Mouse (Mus musculus) liver, postnatal 0 days (tissue): Measurements from ENCODE around the gene B4gat1. TPM values are rescaled to one million over a fixed set of nuclear protein-coding genes. Genes with fewer than 3 reads are reported as not detected.
"Not testable (repeated sequence)": the region's sequence is repeated elsewhere in the genome, so short reads cannot be mapped to it uniquely, and the experiment has no call there.

Source experiments
- ATAC-seq: fragments of 200-750 bp; cut with Nextera tagmentation; 2 replicates; pipeline ENCODE4 v1.8.0; 2017; ENCODE audit warnings: mild to moderate bottlenecking, moderate library complexity
- DNase-seq: peaks from one replicate; pipeline ENCODE4 v3.0.0-alpha.2; 2016
- H3K27ac ChIP-seq: fragments of 300-500 bp; sonication (generic); 2 replicates; pipeline ENCODE4 v1.5.1; 2014; ENCODE audit warnings: antibody characterized with exemption, moderate library complexity, mild to moderate bottlenecking, low read depth
- H3K27me3 ChIP-seq: fragments of 300-500 bp; sonication (generic); 2 replicates; pipeline ENCODE4 v1.6.1; 2014; ENCODE audit warnings: low read length, control low read depth, mixed read lengths; ENCODE audit not compliant: insufficient read depth
- H3K36me3 ChIP-seq: fragments of 300-500 bp; sonication (generic); replicated peaks from 2 replicates; pipeline ENCODE4 v1.6.1; 2014; ENCODE audit warnings: mild to moderate bottlenecking, control low read depth, low read length, moderate library complexity, mixed read lengths; ENCODE audit not compliant: insufficient read depth
- H3K4me1 ChIP-seq: fragments of 300-500 bp; sonication (generic); 2 replicates; pipeline ENCODE4 v1.6.1; 2014; ENCODE audit warnings: antibody characterized with exemption, mild to moderate bottlenecking, control low read depth; ENCODE audit not compliant: insufficient read depth
- H3K4me2 ChIP-seq: fragments of 300-500 bp; sonication (generic); 2 replicates; pipeline ENCODE4 v1.6.1; 2014; ENCODE audit warnings: low read depth, mild to moderate bottlenecking, low read length, moderate library complexity, mixed read lengths
- H3K4me3 ChIP-seq: fragments of 300-500 bp; sonication (generic); 2 replicates; pipeline ENCODE4 v1.5.1; 2014; ENCODE audit warnings: low read depth, low read length
- H3K9ac ChIP-seq: fragments of 300-500 bp; sonication (generic); replicated peaks from 2 replicates; pipeline ENCODE4 v1.6.1; 2014; ENCODE audit warnings: mild to moderate bottlenecking, moderate library complexity
- H3K9me3 ChIP-seq: fragments of 300-500 bp; sonication (generic); 2 replicates; pipeline ENCODE4 v1.6.1; 2016; ENCODE audit warnings: mild to moderate bottlenecking, control low read depth, low read length, mixed read lengths
- CTCF ChIP-seq: sonication (generic); IDR thresholded peaks from 2 replicates; pipeline ENCODE4 v1.5.1; 2016; ENCODE audit warnings: antibody characterized with exemption, low read depth
- EP300 ChIP-seq: IDR thresholded peaks from 2 replicates; pipeline ENCODE4 v1.6.1; 2016; ENCODE audit warnings: antibody characterized with exemption, low read depth, mild to moderate bottlenecking
- WGBS: fragments of 180-500 bp; shearing (Covaris S2); extraction: QIAGEN DNeasy Blood & Tissue Kit; methylation state at CpG from one replicate; pipeline ENCODE4 v1.1.7; 2014; ENCODE audit not compliant: insufficient replicate concordance; 5-methylcytosine and 5-hydroxymethylcytosine counted together
- polyA plus RNA-seq: library from polyadenylated mRNA; unstranded; fragments of >200 nt; fragmentation: Nextera tagmentation; extraction: Ambion mirVana; gene quantifications from 2 replicates; pipeline ENCODE4 v1.2.1, GENCODE M21; 2015

The B4gat1 gene
- polyA plus RNA-seq, 1 experiment from 2014 or later: 12.4 TPM

DNA sequence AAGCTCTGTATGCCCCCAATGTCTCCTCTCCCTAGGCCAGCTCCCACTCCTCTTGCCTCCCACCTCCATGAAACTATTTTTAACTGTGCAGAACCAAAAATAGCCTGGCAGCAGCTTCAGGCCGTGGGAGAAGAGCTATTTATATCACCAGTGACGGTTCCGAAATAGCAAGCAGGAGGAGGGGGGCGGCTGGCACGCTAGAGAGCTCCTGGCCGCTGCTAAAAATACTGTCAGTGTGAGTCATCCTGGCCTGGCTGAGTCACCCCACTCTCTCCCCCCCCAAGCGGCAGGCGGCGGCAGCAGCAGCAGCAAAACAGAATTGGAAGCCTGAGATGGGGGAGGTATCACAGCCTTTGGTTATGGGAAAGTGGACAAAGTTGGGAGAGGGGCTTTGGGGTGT, 45.7 kb upstream of the B4gat1 start:
- Histone ChIP-seq H3K27ac (no peak overlapping the region), H3K27me3 (peaks cover 37% of the 10 kb centered on the region)

GRCm38 (mm10) chr19:4994043-4994442, 44.6 kb upstream of the B4gat1 start:
- H3K27me3 ChIP-seq: peaks cover 33% of the 10 kb centered on the region
- no peaks in the 10 kb centered on the region for H3K36me3 ChIP-seq
- H3K9me3 ChIP-seq: no peaks in the 10 kb centered on the region
- no peak overlapping the region for H3K4me3 ChIP-seq
- DNase-seq: no peak
- no peak for TF ChIP-seq EP300
- no peak for TF ChIP-seq CTCF
- H3K4me2 ChIP-seq: no peak overlapping the region
- no peak for ATAC-seq
- no peak overlapping the region for H3K27ac ChIP-seq
- H3K9ac ChIP-seq: no peak overlapping the region
- WGBS: 55% methylated on average over 5 of the region's 5 CpGs
- H3K4me1 ChIP-seq: no peaks in the 10 kb centered on the region

More for the DNA sequence above, 45.7 kb upstream of the B4gat1 start:
- Histone ChIP-seq H3K9ac (no peak overlapping the region), H3K4me3 (no peak overlapping the region), H3K9me3 (no peaks in the 10 kb centered on the region), H3K36me3 (no peaks in the 10 kb centered on the region), H3K4me2 (no peak overlapping the region), H3K4me1 (no peaks in the 10 kb centered on the region)
- ATAC-seq (peak; percentile 31; the same call in 1 of the 2 replicates), DNase-seq (peak; percentile 29)
- TF ChIP-seq EP300: no peak
- TF ChIP-seq CTCF: no peak
- WGBS: 4% methylated on average over 9 of the region's 9 CpGs

- H3K27ac ChIP-seq: no peak overlapping the region
- H3K4me2 ChIP-seq: no peak overlapping the region
- WGBS: 59% methylated on average over 6 of the region's 6 CpGs
- no peak for DNase-seq
- no peaks in the 10 kb centered on the region for H3K9me3 ChIP-seq
- no peak overlapping the region for H3K9ac ChIP-seq
- ATAC-seq: no peak
- no peaks in the 10 kb centered on the region; the same call in 1 of the 2 replicates for H3K4me1 ChIP-seq
- peaks cover 13% of the 10 kb centered on the region for H3K27me3 ChIP-seq
- no peak overlapping the region for H3K4me3 ChIP-seq
- TF ChIP-seq EP300 (no peak), CTCF (no peak)
- no peaks in the 10 kb centered on the region for H3K36me3 ChIP-seq
Observed at GRCm38 (mm10) chr19:4999445-5000140, 39.0 kb upstream of the B4gat1 start.

- Histone ChIP-seq H3K4me2 (peak overlapping the region; percentile 26), H3K4me1 (no peaks in the 10 kb centered on the region; the same call in 1 of the 2 replicates), H3K9ac (no peak overlapping the region), H3K36me3 (no peaks in the 10 kb centered on the region), H3K4me3 (no peak overlapping the region), H3K9me3 (no peaks in the 10 kb centered on the region), H3K27ac (no peak overlapping the region), H3K27me3 (peaks cover 13% of the 10 kb centered on the region)
- TF ChIP-seq CTCF: peak; percentile 90
- no peak for TF ChIP-seq EP300
- DNase-seq (peak; percentile 77), ATAC-seq (peak; percentile 50)
- WGBS: 1% methylated on average over 39 of the region's 39 CpGs
Observed at GRCm38 (mm10) chr19:5001666-5002406, 36.8 kb upstream of the B4gat1 start.

GRCm38 (mm10) chr19:5003644-5004043, 35.0 kb upstream of the B4gat1 start:
- H3K9ac ChIP-seq, H3K4me1 ChIP-seq, H3K4me2 ChIP-seq, ATAC-seq, H3K36me3 ChIP-seq, H3K27ac ChIP-seq, H3K9me3 ChIP-seq, DNase-seq, H3K4me3 ChIP-seq: not testable (repeated sequence)
- WGBS: 49% methylated on average over 2 of the region's 2 CpGs
- H3K27me3 ChIP-seq: peaks cover 13% of the 10 kb centered on the region
- 0 out of 2 replicates have a peak, but pooled peaks have one; percentile 14 for TF ChIP-seq CTCF

GRCm38 (mm10) chr19:5004925-5005324, 33.7 kb upstream of the B4gat1 start:
- Histone ChIP-seq H3K4me1 (no peaks in the 10 kb centered on the region; the same call in 1 of the 2 replicates), H3K27me3 (peaks cover 13% of the 10 kb centered on the region), H3K36me3 (no peaks in the 10 kb centered on the region), H3K9me3 (no peaks in the 10 kb centered on the region), H3K4me2 (no peak overlapping the region), H3K27ac (no peak overlapping the region), H3K9ac (no peak overlapping the region), H3K4me3 (no peak overlapping the region)
- TF ChIP-seq EP300 (no peak), CTCF (no peak)
- ATAC-seq (peak; percentile 75), DNase-seq (no peak)
- WGBS: 57% methylated on average over 4 of the region's 4 CpGs
